Mouse (Mus musculus): ENCODE measurements around the gene Nrbf2. TPM values are rescaled to one million over a fixed set of nuclear protein-coding genes. Genes with fewer than 3 reads are reported as not detected.

Gene Nrbf2
- 10 to 100 TPM; 15.8 to 16.3 TPM for total RNA-seq (2023)

DNA sequence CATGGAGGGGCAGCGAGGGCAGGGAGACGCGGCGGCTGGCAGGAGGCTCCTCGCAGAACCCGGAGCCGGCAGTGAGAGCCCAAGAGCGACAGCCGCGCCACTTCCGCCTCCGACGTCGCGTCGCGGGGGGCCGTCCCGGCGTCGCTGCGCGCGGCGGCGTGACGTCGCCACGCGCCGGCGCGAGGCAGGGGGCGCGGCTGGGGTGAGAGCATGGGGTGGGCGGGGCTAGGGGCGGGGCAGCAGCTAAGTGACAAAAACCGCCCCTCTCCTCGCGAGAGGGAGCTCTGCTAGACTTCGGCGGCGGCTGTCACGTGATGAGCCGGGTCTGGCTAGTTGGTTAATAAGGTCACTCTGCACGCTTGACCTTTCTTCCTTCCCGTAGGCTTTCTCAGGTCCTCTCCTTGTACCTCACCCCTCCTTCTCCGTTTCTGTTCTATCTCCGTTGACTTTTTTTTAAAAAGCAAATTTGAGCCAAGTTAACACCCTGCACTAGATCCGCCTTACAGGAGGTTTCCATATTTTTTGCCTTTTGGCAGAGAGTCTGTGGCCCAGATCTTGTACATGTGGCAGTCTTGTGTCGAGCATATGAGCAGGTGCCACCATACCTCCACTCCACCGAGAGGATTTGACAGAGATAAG, at the start of gene Nrbf2:
Gene Nrbf2 (minus strand): TSS at position 130 of the 639 bp plus-strand sequence.

Other genes with a start within 250 kb of the Nrbf2 start
- gene Jmjd1c, start 189.2 kb downstream of the Nrbf2 start, total RNA-seq (2023), result 100 to 1,000 TPM; 172 to 197 TPM
- gene Reep3, start 188.4 kb downstream of the Nrbf2 start, total RNA-seq (2023), result 10 to 100 TPM; 21.4 to 21.6 TPM